Mouse (Mus musculus) lung, adult 2 months (tissue): ENCODE measurements at regions not wholly inside any gene's neighbourhood (a gene's known extent, or its start where the extent isn't known, plus 50 kb on each side); places are given as distances from the start of the nearest gene placed in this dataset.

Source experiments
- DNase-seq: peaks from one replicate; pipeline ENCODE4 v3.0.0; 2022
- H3K4me1 ChIP-seq: fragments of 200-500 bp; 2 replicates; pipeline ENCODE4 v1.6.1; 2011; ENCODE audit warnings: low read length; ENCODE audit not compliant: control insufficient read depth, insufficient read depth
- H3K4me3 ChIP-seq: fragments of 200-500 bp; replicated peaks from 2 replicates; pipeline ENCODE3; 2011; ENCODE audit warnings: low read depth, mild to moderate bottlenecking, control low read depth, low read length; ENCODE audit errors: extremely low read depth
- CTCF ChIP-seq: fragments of 200-500 bp; IDR thresholded peaks from 2 replicates; pipeline ENCODE4 v1.5.1; 2011; ENCODE audit warnings: mild to moderate bottlenecking, low read length, control low read depth; ENCODE audit not compliant: insufficient read depth
- POLR2A ChIP-seq: fragments of 200-500 bp; IDR thresholded peaks from 2 replicates; pipeline ENCODE4 v1.6.1; 2011; ENCODE audit warnings: low read depth, mild to moderate bottlenecking, control low read depth, low read length, borderline replicate concordance; ENCODE audit errors: extremely low read depth
- WGBS: fragments of 180-500 bp; shearing (Covaris S2); methylation state at CpG from one replicate; pipeline ENCODE4 v1.1.7; 2018; 5-methylcytosine and 5-hydroxymethylcytosine counted together

GRCm38 (mm10) chrX:10770575-10770974, 55.8 kb downstream of the Mid1ip1 start:
- Histone ChIP-seq H3K4me1 (no peaks in the 10 kb centered on the region), H3K4me3 (no peak overlapping the region)
- 65% methylated on average over 4 of the region's 4 CpGs for WGBS
- no peak for TF ChIP-seq CTCF
- TF ChIP-seq POLR2A: no peak
- no peak for DNase-seq

- Histone ChIP-seq H3K4me1 (no peaks in the 10 kb centered on the region; the same call in 1 of the 2 replicates), H3K4me3 (no peak overlapping the region)
- TF ChIP-seq POLR2A (no peak), CTCF (no peak)
- WGBS: 47% methylated on average over 8 of the region's 8 CpGs
- DNase-seq: peak; percentile 14
Observed at GRCm38 (mm10) chrX:10775714-10776515, 61.1 kb downstream of the Mid1ip1 start.

GRCm38 (mm10) chrX:10776516-10776818, 61.7 kb downstream of the Mid1ip1 start:
- Histone ChIP-seq H3K4me3 (no peak overlapping the region), H3K4me1 (no peaks in the 10 kb centered on the region; the same call in 1 of the 2 replicates)
- TF ChIP-seq POLR2A (no peak), CTCF (no peak)
- 42% methylated on average over 7 of the region's 7 CpGs for WGBS
- DNase-seq: no peak

DNA sequence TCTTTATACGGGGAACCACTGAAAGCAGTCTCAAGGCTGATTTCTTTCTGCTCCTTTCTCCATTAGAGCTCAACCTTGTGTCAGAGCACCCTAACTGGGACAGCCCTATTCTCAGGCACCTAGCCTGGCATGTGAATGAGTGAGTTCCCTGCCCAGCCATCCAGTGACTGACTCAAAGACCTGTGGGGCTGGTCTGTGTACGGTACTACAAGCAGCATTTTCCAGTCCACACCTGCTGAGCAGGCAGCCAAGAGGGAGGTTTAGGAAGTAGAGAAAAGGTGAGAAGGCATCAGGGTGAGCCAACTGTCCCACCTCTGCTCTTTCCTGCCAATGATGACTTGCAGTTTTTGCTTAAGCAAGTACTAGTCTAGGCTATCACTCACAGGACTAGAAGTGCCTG, 63.2 kb downstream of the Mid1ip1 start:
- WGBS: 64% methylated on average over 2 of the region's 2 CpGs
- no peaks in the 10 kb centered on the region; the same call in 1 of the 2 replicates for H3K4me1 ChIP-seq
- no peak overlapping the region for H3K4me3 ChIP-seq
- no peak for DNase-seq
- no peak for TF ChIP-seq POLR2A
- TF ChIP-seq CTCF: no peak

- TF ChIP-seq CTCF: no peak
- no peak for TF ChIP-seq POLR2A
- Histone ChIP-seq H3K4me1 (no peaks in the 10 kb centered on the region), H3K4me3 (no peak overlapping the region)
- DNase-seq: no peak
- 68% methylated on average over 3 of the region's 3 CpGs for WGBS
Observed at GRCm38 (mm10) chrX:10786359-10786758, 71.5 kb downstream of the Mid1ip1 start.

GRCm38 (mm10) chrX:10787057-10787456, 72.2 kb downstream of the Mid1ip1 start:
- TF ChIP-seq CTCF (no peak), POLR2A (no peak)
- 87% methylated on average over 2 of the region's 2 CpGs for WGBS
- DNase-seq: no peak
- no peaks in the 10 kb centered on the region for H3K4me1 ChIP-seq
- no peak overlapping the region for H3K4me3 ChIP-seq

DNA sequence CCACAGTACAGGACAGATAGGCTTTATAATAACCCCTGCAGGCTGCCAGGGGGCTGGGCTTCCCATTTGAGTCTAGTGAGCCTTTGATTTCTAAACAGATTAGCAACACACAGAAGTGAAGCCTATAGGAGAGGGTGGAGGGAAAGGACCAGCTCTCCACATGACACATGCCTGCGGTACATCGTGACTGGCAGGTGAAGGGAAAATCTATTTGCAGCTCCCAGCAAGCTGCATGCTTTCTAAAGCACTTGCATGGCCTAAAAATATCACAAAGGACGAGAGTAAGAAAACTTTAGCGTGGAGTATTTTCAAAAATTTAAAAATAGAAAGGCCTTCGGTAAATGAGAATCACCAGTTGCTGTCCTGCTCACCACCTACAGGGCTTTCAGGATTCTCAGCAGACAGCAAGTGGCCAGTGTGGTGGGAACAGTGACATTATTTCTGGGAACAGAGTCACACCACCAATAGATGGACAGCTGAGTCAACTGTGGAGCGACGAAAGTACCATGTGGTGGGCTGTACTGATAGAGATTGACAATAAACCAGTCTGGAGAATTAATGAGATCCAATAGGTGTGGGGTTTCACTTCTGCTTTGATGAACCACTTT, 105.6 kb downstream of the Mid1ip1 start:
- H3K4me1 ChIP-seq: no peaks in the 10 kb centered on the region
- no peak overlapping the region for H3K4me3 ChIP-seq
- TF ChIP-seq CTCF (no peak), POLR2A (no peak)
- DNase-seq: no peak
- WGBS: 76% methylated on average over 7 of the region's 7 CpGs

- TF ChIP-seq CTCF (no peak), POLR2A (no peak)
- Histone ChIP-seq H3K4me3 (no peak overlapping the region), H3K4me1 (no peaks in the 10 kb centered on the region)
- 83% methylated on average over 1 of the region's 1 CpGs for WGBS
- DNase-seq: no peak
Observed at GRCm38 (mm10) chrX:10833681-10834080, 118.9 kb downstream of the Mid1ip1 start.

DNA sequence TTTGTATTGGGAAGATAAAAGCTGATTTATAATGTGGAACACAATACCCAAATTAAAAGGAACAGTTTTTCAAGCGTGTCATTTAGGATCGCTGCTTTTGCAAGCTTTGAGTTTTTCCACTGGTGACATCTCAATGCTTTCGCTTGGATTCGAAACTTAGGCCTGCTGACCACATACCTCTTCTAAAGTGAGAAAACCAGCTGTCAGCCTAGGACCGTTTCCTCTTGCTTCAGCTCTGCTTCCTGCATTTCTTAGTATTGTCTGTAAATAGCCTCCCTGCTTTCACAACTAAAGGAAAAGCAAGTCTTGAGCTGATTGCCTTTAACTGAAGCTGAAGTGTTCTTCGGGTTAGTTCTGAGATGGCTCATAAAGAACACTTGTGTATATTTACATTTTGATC, 142.3 kb downstream of the Mid1ip1 start:
- Histone ChIP-seq H3K4me3 (no peak overlapping the region), H3K4me1 (peaks cover 5% of the 10 kb centered on the region)
- WGBS: 45% methylated on average over 6 of the region's 6 CpGs
- no peak for TF ChIP-seq CTCF
- no peak for TF ChIP-seq POLR2A
- no peak for DNase-seq

DNA sequence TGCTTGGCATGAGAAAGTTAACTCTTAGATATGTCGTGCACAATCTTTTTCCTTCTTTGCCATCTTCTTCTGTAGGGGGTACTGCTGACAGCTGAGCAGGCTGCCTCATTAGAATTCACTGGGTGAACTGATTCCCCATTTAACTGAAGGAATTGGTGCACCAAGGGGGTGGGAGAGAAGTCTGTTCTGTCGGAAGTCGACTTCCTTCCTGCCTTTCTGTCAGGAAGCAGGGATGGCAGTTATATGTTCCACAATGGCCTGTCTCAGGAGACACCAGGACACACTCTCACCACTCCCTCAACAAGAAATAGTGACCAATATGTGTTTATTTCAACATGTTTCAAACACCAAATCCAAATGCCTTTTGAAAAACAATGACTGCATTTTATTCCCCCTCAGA, 142.9 kb downstream of the Mid1ip1 start:
- WGBS: 49% methylated on average over 3 of the region's 3 CpGs
- TF ChIP-seq CTCF: no peak
- Histone ChIP-seq H3K4me1 (peaks cover 5% of the 10 kb centered on the region), H3K4me3 (no peak overlapping the region)
- no peak for DNase-seq

DNA sequence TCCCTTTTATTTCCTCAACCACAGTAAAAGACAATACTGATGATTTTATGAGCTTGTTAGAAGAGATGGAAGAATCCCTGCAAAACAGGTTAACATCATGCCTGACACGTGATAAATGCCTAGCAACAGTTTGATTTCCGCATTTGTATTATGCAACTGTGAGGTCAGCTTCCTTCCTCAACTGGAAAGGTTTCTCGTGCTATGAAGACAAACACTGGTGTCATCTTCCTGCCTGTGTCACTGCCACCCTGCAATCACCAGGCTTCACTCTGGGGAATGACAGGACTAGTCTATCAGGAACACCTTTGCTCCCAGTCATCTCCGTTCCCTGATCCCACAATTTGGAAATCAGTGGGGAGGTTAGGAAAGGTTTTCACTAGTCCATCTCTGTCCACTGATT, 156.8 kb downstream of the Mid1ip1 start:
- TF ChIP-seq CTCF (no peak), POLR2A (no peak)
- DNase-seq: no peak
- 46% methylated on average over 4 of the region's 4 CpGs for WGBS
- Histone ChIP-seq H3K4me3 (no peak overlapping the region), H3K4me1 (peaks cover 3% of the 10 kb centered on the region; the same call in 1 of the 2 replicates)
